ENCODE assay signal across 8 mouse cellular contexts in the genomic region with DNA sequence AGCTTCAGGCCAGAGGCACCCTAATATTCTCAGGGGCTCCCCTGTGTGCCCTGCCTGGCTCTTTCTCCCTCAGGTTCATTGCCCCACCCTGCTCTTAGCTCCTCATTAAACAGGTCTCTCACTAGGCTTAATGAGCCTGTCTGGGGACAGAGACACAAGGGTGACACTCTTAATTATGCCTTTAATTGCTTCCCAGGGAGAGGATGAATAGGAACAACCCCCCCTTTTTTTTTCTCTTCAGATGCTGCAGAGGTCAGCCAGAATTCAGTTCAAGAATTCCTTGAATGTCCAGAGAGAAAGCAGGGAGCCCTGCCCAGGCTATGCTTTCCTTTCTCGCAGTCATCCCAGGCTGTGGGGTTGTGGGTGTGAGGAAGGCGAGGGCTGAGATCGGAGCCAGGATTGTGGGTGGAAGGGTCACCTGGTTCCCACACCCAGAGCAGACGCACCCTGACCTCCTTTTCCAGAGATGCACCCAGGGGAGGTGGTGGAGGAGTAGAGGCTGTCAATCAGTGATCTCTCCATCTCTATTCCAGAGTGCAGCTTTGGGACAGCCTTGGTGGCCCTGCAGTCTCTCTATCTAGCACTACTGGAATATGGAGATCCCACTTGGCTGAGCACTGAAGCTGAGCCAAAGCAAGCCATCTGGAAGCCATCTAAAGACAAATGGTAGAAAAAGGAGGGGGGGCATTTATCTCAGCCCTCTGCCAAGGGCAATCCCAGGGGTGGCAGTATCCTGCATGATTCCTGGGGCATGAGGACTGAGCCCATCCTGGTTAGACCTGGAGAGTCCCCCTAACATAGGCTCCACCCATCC. TPM values are rescaled to one million over a fixed set of nuclear protein-coding genes. Genes with fewer than 3 reads are reported as not detected.
DNase-seq lines count a peak whose midpoint lies in the region; ATAC-seq lines count a peak whose summit lies in the region.

No protein-coding gene starts in this region.

- WGBS in limb, embryonic 13.5 days, result 88% methylated on average over 4 of the region's 4 CpGs

- DNase-seq in cerebellum, postnatal 10 days, result peak; percentile 65 to 77
- DNase-seq in cerebellum, adult 9-11 months, result no peak
- peak; percentile 98 for DNase-seq in Muller cell, postnatal 12 days (ENCODE audit: inconsistent ontology term)
- DNase-seq in heart, adult 8-10 months (ENCODE audit: low spot score), result peak; percentile 53
- no peak for DNase-seq in right cerebral cortex, postnatal 10 days (ENCODE audit: low spot score in 2 of 2)
- DNase-seq in cerebellum, adult 18-20 months, result no peak

- H3K36me3 ChIP-seq in limb, embryonic 13.5 days, result peaks cover 55% of the 10 kb centered on the region

- ATAC-seq in limb, embryonic 13.5 days (ENCODE audit: low FRiP score, low read depth), result no peak
- ATAC-seq in activated CD4-positive, CD25-positive, alpha-beta regulatory T cell, adult 4 months, result no peak

- no peak overlapping the region for H3K4me3 ChIP-seq in limb, embryonic 13.5 days

- no peaks in the 10 kb centered on the region for H3K9me3 ChIP-seq in limb, embryonic 13.5 days

- H3K27ac ChIP-seq in limb, embryonic 13.5 days, result peak overlapping the region; percentile 44; the same call in 1 of the 2 replicates

- H3K27me3 ChIP-seq in limb, embryonic 13.5 days, result no peaks in the 10 kb centered on the region

- no peak overlapping the region for H3K4me2 ChIP-seq in limb, embryonic 13.5 days (replicated peaks)

- H3K9ac ChIP-seq in limb, embryonic 13.5 days, result no peak overlapping the region

- peaks cover 51% of the 10 kb centered on the region for H3K4me1 ChIP-seq in limb, embryonic 13.5 days

RNA-seq across cellular contexts. Expression of a gene that starts 15.6 kb away (rescaled TPM):
- total RNA-seq in heart, adult 8-10 months (2022), result not detected
- polyA plus RNA-seq in limb, embryonic 13.5 days (2015; fragmentation: Nextera tagmentation; extraction: Ambion mirVana), result 0.37 and 0.70 TPM in 2 replicates
- under 1 TPM in 1 of 2 experiments, not detected in 1; 0.45 TPM for polyA plus RNA-seq in activated CD4-positive, CD25-positive, alpha-beta regulatory T cell, adult 4 months (2017; shearing (Covaris generic))

RNA-seq across cellular contexts. Expression of a gene that starts 26.2 kb away (rescaled TPM):
- total RNA-seq in heart, adult 8-10 months (2022), result 10 to 100 TPM in 3 of 4 experiments, 1 to 10 TPM in 1; 9.7 to 16.5 (median 14.7) TPM
- 96.6 and 102 TPM in 2 replicates for polyA plus RNA-seq in limb, embryonic 13.5 days (2015; fragmentation: Nextera tagmentation; extraction: Ambion mirVana)
- 1 to 10 TPM; 2.4 to 2.5 TPM for polyA plus RNA-seq in activated CD4-positive, CD25-positive, alpha-beta regulatory T cell, adult 4 months (2017; shearing (Covaris generic))

RNA-seq across cellular contexts. Expression of a gene that starts 41.2 kb away (rescaled TPM):
- 1 to 10 TPM; 5.9 to 8.4 (median 6.8) TPM for total RNA-seq in heart, adult 8-10 months (2022)
- 22.7 and 23.7 TPM in 2 replicates for polyA plus RNA-seq in limb, embryonic 13.5 days (2015; fragmentation: Nextera tagmentation; extraction: Ambion mirVana)
- 1 to 10 TPM; 6.8 to 8.6 TPM for polyA plus RNA-seq in activated CD4-positive, CD25-positive, alpha-beta regulatory T cell, adult 4 months (2017; shearing (Covaris generic))

RNA-seq across cellular contexts. Expression of a gene that starts 41.5 kb away (rescaled TPM):
- total RNA-seq in heart, adult 8-10 months (2022), result 10 to 100 TPM; 15.0 to 16.7 (median 15.8) TPM
- 48.0 and 50.1 TPM in 2 replicates for polyA plus RNA-seq in limb, embryonic 13.5 days (2015; fragmentation: Nextera tagmentation; extraction: Ambion mirVana)
- 10 to 100 TPM; 16.4 to 18.6 TPM for polyA plus RNA-seq in activated CD4-positive, CD25-positive, alpha-beta regulatory T cell, adult 4 months (2017; shearing (Covaris generic))

Comparison
In these comparisons a context has a peak if more than half of its experiments do, and no peak if none do; other contexts are left out.
1. DNase-seq: peak in cerebellum, postnatal 10 days (2 of 2), Muller cell, postnatal 12 days (single experiment) and heart, adult 8-10 months (single experiment); none in cerebellum, adult 9-11 months (single experiment), right cerebral cortex, postnatal 10 days (0 of 2) and cerebellum, adult 18-20 months (0 of 2).
2. RNA of a gene that starts 26.2 kb away (polyA plus RNA-seq): 96.6 to 102 TPM in limb, embryonic 13.5 days; 2.4 to 2.5 TPM in activated CD4-positive, CD25-positive, alpha-beta regulatory T cell, adult 4 months; every median in the first group is over 10 times any median in the second.